Mouse (Mus musculus): Measurements from ENCODE around the gene Lgals2. TPM values are rescaled to one million over a fixed set of nuclear protein-coding genes. Genes with fewer than 3 reads are reported as not detected.
"Not testable (repeated sequence)": the region's sequence is repeated elsewhere in the genome, so short reads cannot be mapped to it uniquely, and the experiment has no call there.

The Lgals2 gene
- total RNA-seq (2021), result 0.85 TPM in 1 of 2 replicates, not detected in the other
- long read RNA-seq, experiment 1, partial matches to known transcripts, result 0 of 1 reads
- long read RNA-seq, experiment 1, other reads (novel, unspliced or antisense), result 0 of 1 reads
- long read RNA-seq, experiment 2, partial matches to known transcripts, result 0 of 1 reads
- long read RNA-seq, experiment 2, other reads (novel, unspliced or antisense), result 0 of 1 reads

DNA sequence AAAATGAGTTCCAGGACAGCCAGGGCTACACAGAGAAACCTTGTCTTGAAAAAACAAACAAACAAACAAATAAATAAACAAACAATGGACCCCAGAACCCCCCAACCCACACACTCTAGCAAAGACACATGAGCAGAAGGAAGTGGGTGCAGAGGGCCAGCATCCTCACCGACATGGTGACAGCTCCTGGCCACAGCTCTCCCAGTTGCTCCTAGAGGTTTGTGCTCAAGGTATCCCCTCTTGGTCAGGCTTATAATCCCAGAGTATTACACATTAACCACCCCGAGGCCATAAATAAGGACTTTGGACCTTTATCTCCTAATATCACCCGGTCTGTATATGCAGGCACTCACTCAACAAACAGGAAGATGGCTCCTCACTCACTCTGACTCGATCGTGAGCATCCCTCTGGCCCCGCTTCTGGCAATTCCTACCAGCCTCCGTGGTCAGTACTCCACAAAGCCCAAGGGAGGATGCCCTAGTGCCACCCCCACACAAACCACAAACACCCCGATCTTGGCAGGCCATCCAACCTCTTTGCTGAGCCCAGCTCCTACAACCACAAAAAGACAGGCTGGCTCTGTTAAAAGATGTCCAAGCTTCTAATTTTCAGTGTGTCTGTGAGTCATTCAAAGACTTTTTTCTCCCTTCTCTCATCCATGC lies at the start of gene Lgals2:
Gene Lgals2 (minus strand): TSS at position 227 of the 663 bp plus-strand sequence.
- no peak for DNase-seq

DNA sequence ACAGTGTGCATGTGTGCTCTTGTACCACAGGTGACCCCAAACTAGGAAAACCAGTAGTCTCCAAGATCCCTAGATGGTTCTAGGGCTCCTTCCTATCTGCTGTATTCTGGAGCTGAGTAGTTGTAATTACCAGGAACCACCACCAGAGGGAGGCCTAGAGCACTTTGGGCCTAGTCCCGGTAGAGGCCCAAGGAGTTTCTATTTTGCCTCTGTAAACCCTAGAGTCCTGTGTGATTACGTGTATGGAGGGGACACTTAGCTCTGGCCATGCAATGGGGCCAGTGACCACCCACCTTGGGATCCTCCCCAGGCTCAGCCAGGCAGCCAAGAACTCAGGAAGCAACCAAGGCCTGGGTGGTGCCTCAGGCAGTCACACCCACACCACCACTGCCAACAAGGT lies 47.9 kb upstream of the Lgals2 start:
- DNase-seq, result peak; percentile 90

DNA sequence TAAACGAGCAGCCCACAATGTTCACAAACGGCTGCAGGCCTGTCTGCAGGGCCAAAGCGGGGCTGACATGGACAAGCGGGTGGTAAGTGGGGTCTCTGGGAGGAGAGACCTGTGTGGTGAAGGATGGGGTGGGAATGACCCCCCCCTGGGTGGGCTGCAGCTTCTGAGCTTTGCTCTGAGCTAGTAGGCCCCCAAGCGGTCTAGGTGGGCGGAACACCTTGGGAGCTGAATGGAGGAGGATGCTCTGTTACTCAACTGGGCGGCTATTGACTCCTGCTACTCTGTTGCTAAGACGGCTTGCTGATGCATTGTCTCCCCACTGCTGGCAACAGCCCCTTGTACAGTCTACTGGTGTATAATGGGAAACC lies 46.1 kb upstream of the Lgals2 start:
- DNase-seq, result no peak

DNA sequence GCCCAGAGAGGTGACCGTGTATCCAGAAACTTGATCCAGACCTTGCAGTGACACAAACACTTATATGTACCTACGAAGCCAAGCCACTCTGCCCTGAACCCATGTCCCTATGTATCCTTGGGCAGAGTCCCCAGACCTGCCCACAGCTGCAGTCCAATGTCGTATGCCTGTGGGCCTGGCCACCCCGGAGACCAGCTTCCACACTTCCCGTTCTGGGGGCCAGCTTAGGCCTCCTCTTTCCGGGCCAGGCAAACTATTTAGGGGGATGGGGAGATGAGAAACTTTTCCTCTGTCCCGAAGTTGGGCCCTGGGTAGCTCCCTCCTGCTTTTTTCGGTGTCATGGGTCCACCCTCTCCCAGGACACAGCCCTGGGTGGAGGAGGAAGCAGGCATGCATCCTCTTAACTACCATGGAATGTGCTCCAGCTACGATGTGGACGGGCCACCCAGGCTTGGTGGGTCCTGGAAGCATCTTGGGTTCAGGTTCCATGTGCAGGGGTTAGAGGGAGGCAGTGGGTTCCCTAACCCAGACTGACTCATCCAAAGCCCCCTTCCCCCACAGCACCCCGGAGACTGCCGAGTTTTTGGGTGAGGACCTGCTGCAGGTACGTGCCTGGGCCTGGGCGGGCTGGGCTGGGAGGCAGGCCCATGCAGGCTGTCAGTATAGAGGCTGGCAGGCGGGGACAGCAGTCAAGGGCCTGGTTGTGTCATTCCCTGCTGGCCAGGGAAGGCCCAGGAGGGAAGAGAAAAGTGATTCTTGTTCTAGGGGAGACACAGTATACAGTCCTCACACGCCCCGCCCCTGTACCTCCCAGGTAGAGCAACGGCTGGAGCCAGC lies 45.5 kb upstream of the Lgals2 start:
- DNase-seq, result no peak

DNA sequence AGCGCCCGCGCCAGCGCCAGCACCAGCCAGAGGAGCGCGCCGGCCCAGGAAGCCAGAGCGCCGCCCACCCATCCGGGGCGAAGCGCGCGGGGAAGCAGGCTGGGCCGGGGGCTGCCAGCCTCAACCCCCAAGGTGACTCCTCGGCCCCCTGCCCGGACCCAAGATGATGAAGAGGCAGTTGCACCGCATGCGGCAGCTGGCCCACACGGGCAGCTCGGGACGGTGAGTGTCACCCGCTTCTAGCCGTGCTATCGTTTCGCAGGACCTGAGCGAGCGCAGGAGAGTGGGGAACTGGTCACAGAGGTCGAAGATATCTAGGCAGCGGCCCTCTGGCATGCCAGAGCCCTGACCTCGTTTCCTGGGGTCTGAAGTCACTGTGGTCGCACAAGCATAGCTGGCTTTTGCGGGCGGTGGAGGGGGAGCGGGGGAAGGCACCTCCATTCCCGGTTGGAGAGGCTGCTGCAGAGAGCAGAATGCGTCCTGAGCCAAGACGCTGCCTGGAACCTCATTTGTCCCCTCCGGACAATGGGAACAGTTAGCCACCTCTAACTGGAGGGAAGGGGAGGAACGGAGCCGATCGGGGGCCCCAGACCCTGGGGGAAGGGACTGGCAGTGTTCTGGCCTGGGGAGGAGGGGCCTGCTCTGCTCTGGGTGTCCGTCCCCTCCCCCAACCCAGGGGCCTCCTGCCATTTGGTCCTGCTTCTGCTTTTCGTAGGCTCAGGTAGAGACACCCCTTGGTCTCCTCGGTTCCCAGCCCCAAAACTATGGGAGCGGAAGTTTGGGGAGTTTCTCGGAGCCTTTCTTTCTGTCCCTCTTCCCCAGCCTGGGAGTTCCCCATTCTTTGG lies 44.6 kb upstream of the Lgals2 start, which contains the start of gene Sh3bp1:
Gene Sh3bp1 (plus strand): TSS at position 29 of the 845 bp plus-strand sequence.
- peak; percentile 81 for DNase-seq

DNA sequence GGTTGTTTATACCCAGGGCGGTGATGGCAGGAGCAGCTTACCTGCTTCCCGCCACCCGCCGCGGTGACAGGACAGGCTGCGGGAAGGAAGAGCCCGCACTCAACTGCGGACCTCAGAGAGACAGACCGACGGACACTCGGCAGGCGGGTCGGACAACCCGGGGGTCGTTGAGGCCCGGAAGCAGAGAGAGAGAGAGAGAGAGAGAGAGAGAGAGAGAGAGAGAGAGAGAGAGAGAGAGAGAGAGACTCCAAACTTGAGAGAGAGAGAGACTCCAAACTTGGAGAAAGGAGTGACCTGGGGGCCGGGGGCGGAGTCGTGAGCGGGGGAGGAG lies 44.0 kb upstream of the Lgals2 start, which contains the start of gene Gm49510:
Gene Gm49510 (plus strand): TSS at position 259 of the 331 bp plus-strand sequence.
- no peak for DNase-seq

DNA sequence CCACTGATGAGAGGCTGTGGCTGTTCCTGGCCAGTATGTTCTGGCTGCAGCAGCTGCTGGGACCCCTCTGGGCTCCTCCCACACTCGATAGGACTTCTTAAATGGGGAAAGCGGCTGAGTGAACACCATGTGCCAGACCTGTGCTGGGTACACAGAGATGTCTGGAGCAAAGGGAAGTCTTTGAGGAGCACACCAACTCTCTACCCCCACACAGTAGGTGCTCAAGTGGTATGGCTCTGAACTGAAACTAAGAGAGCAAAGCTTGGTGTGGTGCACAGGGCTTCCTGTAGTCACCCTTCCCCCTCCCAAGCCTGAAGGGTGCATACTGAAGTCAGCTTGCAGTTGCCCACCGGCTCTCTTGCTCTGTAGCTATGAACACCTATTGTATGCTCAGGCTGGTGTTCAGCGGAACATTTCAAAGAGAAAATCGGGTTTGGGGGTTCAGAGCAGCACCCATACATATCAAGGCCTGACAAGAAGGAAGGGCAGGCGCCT lies 43.2 kb upstream of the Lgals2 start:
- DNase-seq, result no peak

DNA sequence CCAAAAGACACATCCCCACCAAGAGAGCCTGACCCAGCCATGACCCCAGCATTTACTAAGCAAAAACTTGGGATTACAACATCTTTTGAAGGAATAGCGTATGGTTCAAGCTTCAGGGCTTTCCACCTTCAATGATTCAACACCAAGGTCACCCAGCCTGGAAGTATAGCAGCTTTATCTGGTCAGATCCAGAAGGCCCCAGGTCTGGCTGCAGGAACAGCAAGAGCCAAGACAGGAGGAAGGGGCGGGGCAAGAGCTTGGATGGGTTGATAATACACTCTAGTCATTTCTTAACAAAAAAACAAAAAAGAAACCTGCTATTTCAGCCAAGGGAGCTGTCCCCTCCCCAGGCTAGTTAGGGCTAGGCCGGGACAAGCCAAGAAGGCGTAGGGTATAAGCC lies 42.2 kb upstream of the Lgals2 start:
- DNase-seq, result no peak

DNA sequence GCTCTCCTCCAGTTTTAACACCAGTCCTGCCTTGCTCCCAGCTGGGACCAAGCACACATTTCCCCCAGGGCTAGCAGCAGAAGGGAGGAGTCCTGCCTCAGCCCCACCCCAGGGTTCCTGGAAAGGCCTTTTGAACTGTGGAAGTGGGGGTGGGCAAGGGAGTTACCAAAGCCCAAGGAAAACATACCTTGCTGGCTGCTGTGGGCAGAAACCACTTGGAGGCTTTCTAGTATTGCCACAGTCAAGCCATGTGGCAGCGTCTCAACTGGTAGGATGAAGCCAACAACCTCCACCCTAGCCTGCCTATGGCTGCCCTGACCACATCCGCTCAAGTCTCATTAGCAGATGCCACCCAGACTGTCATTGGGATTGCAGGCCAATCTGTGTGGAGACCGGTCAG lies 40.8 kb upstream of the Lgals2 start:
- no peak for DNase-seq

DNA sequence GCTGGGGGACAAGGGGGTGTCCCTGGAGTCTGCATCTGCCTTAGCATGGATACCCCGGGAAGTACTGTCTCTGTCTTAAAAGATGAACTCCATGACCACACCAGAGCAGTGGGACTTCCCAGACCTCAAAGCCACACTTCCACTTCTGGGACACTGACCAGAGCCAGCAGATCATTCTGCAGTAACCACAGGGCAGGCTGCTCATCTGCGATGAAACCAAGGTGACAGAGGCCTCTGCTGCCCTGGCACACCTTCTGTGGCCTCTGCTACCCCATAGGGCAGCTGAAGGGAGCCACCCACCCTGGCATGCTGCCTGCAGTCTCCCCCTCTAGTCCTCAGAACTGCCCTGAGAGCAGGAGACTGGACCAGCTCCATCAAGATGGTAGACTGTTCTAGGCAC lies 40.4 kb upstream of the Lgals2 start:
- DNase-seq, result no peak

DNA sequence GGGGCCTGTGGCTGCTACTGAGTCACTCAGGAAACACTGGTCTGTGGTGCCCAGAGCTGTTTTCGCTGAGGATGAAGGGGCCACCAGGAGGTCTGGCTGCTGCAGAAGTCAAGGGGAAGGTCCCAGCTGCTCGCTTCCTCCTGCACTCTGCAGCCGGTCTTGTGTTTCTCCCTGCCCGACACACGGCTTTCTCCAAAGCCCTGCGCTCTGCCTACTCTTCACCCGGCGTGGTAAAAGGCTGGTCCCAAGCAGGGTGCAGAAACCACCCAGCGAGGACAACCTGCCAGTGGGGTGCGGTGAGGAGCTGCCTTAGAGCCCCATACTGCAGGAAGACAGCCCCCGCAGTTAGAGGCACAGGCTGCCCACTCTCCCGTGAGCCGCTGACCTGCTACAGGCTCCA lies 39.4 kb upstream of the Lgals2 start:
- DNase-seq, result no peak

DNA sequence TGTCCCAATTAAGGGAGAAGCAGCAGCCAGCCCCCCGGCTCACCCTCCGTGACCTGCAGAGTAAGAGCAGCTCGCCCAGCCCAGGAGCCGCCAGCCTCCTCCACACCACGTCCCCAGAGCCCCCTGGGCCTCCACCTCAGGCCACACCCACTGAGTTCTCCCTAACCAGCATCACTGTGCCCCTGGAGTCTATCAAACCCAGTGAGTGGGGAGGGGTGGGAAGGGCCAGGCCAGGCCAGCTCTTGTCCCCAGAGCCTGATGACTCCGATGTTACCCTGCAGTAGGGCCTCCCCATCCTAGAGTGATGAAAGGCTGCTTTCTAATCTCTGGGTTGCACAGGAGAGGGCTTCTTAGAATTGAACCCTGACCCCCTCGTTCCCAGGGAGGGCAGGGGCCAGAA lies 37.1 kb upstream of the Lgals2 start:
- DNase-seq, result no peak

DNA sequence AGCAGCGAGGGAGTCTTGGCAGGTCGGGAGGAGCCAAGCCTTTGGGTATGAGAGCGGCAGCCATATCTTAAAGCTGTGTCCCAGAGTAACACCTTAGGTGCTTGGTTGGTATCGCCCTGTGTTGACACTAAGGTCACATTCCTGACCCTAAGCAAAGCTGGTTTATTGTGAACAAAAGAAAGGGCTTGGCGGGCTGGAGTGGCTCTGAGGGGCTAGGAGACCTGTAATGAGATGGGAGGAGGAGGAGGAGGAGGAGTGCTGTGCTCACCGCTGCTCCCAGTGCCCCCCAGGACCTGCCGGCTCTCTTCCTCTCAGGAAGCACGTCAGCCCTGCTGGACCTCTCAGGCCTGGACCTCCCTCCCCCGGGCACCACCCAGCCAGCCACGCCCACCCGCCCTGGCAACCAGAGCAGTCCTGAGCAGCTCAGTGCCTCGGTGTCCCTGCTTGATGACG lies 34.1 kb upstream of the Lgals2 start:
- no peak for DNase-seq

DNA sequence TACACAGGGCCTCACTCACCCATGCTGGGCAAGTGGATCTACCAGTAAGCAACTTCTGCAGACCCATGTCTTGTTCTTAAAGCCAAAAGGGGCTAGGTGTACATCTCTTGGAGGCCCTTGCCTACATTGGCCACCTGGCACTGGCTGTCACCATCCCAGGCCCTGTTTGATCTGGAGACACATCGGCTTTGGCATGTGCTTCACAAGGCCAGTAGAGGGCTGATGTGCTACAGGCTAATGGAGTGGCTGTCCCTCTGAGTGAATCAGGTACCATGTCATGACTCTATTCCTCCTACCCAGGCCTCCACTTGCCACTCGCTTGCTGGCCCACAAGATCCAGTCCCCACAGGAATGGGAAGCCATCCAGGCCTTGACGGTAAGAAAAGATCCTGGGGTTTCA lies 26.5 kb upstream of the Lgals2 start:
- no peak for DNase-seq

DNA sequence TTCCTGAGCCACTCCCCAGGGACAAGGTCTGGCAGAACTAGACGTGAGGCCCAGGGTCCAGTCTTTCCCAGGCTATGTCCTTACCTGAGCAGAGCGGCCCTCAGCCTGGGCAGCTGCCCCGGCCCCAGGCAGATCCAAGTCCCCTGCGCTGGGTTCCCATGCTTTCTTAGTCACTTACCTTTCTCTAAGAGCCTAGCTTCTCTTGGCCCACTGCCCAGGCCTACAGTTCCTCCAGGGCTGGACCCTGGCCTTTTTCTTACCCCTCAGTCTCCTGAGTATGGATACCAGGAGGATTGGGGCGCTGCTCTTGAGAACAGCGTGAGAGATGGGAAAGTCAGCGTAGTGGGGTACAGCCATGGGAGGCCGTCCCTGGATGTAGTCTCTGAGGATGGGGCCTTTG lies 25.1 kb upstream of the Lgals2 start:
- DNase-seq, result no peak

DNA sequence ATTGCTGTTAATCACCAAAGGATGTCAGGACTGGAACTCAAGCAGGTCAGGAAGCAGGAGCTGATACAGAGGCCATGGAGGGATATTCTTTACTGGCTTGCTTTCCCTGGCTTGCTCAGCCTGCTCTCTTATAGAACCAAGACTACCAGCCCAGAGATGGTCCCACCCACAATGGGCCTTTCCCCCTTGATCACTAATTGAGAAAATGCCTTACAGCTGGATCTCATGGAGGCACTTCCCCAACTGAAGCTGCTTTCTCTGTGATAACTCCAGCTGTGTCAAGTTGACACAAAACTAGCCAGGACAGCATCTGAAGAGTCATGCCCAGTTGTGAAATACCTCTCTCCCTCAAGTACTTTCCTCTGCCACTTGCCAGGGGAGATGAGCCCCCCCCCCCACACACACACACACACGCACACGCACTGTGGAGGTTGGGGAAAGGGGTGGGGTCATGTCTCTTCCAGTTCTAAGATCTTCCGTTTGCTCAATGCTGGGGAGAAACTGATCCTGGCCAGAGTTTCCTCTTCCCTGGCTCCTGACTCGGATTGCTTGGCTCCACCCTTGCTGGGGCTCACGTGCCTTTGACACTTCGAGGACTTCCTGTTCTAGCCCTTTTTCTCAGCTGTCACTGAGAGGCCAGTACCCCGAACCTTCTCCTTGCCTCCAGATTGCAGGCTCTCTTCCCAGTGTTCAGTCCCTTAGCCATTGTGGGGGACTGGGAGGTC lies 23.6 kb upstream of the Lgals2 start:
- DNase-seq, result not testable (repeated sequence)

DNA sequence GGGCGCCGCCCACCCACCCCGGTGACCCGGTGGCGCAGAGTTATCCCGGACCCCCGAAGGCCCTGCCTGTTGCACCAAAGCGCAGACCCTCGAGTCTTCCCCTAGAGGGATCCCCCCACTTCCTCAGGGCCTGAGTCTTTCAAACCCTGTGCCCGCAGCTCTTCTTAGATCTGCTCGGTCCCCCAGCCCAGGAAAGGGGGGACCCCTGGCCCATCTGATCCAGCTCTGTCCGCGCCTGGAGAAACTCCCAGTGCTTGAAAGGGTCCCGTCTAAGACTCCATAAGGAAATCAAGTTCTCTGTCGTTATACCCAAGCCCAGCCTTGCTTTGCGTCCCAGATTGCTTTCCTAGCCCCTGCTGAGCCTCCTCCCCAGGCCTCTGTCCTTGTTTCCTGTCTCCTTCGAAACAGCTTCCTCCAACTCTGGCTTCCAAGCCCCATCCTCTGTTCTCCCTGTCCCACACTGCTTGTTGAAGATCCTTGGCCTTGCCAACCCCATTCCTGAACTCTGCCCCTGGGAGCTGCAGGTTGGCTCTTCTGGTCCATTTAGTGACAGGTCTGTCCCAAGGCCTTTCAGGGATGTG lies 22.6 kb upstream of the Lgals2 start:
- peak; percentile 46 for DNase-seq

DNA sequence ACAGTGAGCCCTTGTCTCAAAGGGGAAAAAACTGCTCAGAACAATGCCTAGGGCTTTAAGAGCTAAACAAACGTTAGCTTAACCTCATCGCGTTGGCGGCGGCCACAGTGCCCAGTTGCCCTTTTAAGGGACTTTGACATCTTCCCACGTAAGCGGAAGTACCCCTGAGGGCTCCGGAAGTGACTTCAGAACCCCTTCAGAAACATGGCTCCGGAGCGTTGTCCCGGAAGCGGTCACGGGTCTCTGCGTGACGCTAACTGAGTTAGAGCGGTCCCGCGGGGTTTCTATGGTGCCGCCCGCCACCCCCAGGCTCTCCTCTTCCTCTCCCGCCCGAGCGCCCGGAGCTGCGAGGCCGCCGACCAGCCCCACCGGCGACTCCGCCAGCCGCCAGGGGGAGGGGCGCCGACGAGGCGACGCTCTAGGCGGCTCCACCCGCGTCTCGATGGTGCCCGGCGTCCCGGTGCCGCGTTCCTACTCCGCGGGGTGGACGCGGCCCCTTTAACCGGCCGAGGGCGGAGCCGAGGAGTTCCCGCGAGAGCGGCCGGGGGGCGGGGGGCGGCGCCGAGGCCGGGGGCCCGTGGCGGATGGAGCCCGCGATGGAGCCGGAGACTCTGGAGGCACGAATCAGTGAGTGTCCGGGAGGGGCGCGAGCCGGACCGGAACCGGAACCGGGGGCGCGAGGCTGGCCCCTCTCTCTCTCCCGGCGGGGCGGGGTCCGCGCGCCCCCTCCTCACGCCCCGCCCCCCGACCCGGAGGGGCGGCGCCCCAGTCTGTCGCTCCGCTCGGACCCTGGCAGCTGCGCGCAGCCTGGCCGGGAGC lies 21.9 kb upstream of the Lgals2 start, which contains the start of gene Gga1:
Gene Gga1 (plus strand): TSS at position 200 of the 819 bp plus-strand sequence.
- DNase-seq, result peak; percentile 95

DNA sequence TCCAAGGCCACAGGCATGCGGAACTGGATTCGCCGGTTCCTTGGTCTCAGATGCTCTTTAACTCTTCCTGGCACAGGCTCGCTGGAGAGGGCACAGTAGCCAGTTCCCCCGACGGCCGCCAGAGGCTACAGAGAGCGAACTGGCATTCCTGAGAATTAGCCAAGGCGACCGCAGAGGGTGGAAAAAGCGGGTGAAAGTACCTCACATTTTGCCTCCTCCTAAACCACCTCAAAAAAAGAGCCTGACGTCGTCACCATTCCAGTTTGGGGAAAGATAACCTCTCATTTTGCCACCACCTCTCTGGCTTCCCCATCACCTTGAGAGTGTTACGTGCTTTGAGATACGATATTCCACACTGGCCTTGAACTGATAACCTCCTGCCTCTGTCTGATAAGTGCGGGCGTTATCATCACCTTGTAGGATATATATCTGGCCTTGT lies 20.9 kb upstream of the Lgals2 start:
- peak; percentile 92 for DNase-seq

DNA sequence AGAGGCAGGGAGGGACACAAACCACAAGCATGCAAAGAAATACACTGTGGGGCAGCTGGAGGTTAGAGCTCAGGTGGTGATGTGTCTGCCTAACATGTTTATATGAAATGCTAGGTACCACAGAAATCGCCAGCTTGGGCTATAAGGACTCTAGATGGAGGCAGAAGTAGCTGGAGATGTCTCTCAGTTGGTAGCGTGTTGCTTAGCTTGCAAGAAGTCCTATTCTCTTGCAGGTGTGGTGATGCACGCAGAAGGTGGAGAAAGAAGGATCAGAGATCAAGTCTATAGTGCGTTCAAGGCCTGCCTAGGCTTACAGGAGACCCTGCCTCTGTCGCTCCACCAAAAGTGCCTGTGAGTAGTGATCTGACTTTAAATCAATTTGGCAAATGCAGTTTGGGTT lies 20.2 kb upstream of the Lgals2 start:
- no peak for DNase-seq
